Mouse (Mus musculus) heart, embryonic 12.5 days (tissue): ENCODE data around the gene Nrn1l. TPM values are rescaled to one million over a fixed set of nuclear protein-coding genes. Genes with fewer than 3 reads are reported as not detected.

ENCODE experiments used
- ATAC-seq: fragments of 200-750 bp; cut with Nextera tagmentation; 2 replicates; pipeline ENCODE4 v1.8.0; 2017; ENCODE audit warnings: moderate TSS enrichment, moderate library complexity; ENCODE audit not compliant: insufficient number of reproducible peaks, low FRiP score
- H3K27ac ChIP-seq: fragments of 300-500 bp; sonication (generic); 2 replicates; pipeline ENCODE4 v1.5.1; 2016; ENCODE audit warnings: mild to moderate bottlenecking, moderate library complexity; ENCODE audit not compliant: poor library complexity, severe bottlenecking
- H3K27me3 ChIP-seq: fragments of 300-500 bp; sonication (generic); replicated peaks from 2 replicates; pipeline ENCODE4 v1.6.1; 2016; ENCODE audit warnings: mild to moderate bottlenecking, moderate library complexity
- H3K36me3 ChIP-seq: fragments of 300-500 bp; sonication (generic); 2 replicates; pipeline ENCODE4 v1.6.1; 2016; ENCODE audit warnings: mild to moderate bottlenecking, moderate library complexity
- H3K4me1 ChIP-seq: fragments of 300-500 bp; sonication (generic); replicated peaks from 2 replicates; pipeline ENCODE4 v1.6.1; 2016; ENCODE audit warnings: mild to moderate bottlenecking
- H3K4me2 ChIP-seq: fragments of 300-500 bp; sonication (generic); 2 replicates; pipeline ENCODE4 v1.6.1; 2016; ENCODE audit warnings: mild to moderate bottlenecking, moderate library complexity
- H3K4me3 ChIP-seq: fragments of 300-500 bp; sonication (generic); 2 replicates; pipeline ENCODE4 v1.5.1; 2016; ENCODE audit warnings: mild to moderate bottlenecking
- H3K9ac ChIP-seq: fragments of 300-500 bp; sonication (generic); 2 replicates; pipeline ENCODE4 v1.6.1; 2016; ENCODE audit warnings: mild to moderate bottlenecking, moderate library complexity
- H3K9me3 ChIP-seq: fragments of 300-500 bp; sonication (generic); replicated peaks from 2 replicates; pipeline ENCODE4 v1.6.1; 2016; ENCODE audit warnings: mild to moderate bottlenecking, moderate library complexity
- WGBS: fragments of 180-500 bp; shearing (Covaris S2); methylation state at CpG from one replicate; pipeline ENCODE4 v1.1.7; 2016; 5-methylcytosine and 5-hydroxymethylcytosine counted together
- polyA plus RNA-seq: library from polyadenylated mRNA; unstranded; fragments of >200 nt; fragmentation: Nextera tagmentation; extraction: Ambion mirVana; gene quantifications from 2 replicates; pipeline ENCODE4 v1.2.1, GENCODE M21; 2016

The Nrn1l gene
- polyA plus RNA-seq = 0.31 and 0.35 TPM in 2 replicates

DNA sequence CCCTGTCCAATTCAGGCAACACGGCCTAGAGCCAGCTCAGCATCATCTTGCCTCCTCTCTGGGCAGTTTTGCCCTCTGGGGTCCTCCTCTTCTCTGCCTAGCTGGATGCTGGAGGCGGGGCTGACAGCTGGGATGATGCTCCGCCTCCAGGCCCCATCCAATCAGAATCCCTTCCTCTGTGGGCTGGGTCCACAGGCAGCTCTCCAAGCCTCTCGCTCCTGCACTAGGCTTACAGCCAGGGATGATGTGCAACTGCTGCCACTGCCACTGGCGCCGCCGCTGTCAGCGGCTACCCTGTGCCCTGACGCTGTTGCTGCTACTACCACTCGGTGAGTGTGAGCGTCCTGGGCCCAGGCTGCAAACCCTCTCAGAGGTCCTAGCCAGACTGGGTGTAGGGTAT is at the start of gene Nrn1l:
Gene Nrn1l (plus strand): TSS at position 229 of the 400 bp plus-strand sequence.
- peak; percentile 82 for ATAC-seq
- Histone ChIP-seq H3K9me3 (no peaks in the 10 kb centered on the region), H3K4me2 (peak within 1 kb of the TSS; percentile 29), H3K36me3 (peaks cover 45% of the 10 kb centered on the region), H3K4me3 (no peak within 1 kb of the TSS), H3K9ac (peak within 1 kb of the TSS; percentile 46; the same call in 1 of the 2 replicates), H3K27ac (peak within 1 kb of the TSS; percentile 22; the same call in 1 of the 2 replicates), H3K27me3 (no peaks in the 10 kb centered on the region), H3K4me1 (peaks cover 9% of the 10 kb centered on the region)
- WGBS = 8% methylated on average over 11 of the region's 11 CpGs

DNA sequence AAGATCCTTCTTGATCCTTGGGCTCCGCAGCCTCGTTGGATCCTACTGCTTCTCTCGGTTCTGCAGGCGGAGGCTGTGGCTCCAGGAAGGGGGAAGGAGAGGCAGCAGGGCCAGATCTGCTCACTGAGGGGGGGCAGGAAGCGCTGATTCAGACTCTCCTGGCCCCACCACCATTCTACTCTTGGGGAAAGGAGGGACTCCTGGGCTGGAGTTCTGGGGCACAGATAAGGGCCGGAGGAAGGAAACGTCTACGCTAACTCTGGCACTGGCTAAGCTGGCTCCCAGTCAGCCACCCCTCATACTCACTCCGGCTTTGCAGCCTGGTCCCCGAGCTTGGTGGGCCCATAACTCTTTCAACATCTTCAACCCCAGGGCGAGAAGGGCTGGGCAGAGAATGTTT is 46.7 kb upstream of the Nrn1l start:
- Histone ChIP-seq H3K4me2 (peak overlapping the region; percentile 9; the same call in 1 of the 2 replicates), H3K4me1 (peaks cover 20% of the 10 kb centered on the region), H3K9me3 (no peaks in the 10 kb centered on the region), H3K9ac (no peak overlapping the region), H3K27me3 (no peaks in the 10 kb centered on the region), H3K4me3 (no peak overlapping the region), H3K27ac (peak overlapping the region; percentile 73), H3K36me3 (peaks cover 78% of the 10 kb centered on the region)
- peak; percentile 61; the same call in 1 of the 2 replicates for ATAC-seq
- 66% methylated on average over 11 of the region's 11 CpGs for WGBS

DNA sequence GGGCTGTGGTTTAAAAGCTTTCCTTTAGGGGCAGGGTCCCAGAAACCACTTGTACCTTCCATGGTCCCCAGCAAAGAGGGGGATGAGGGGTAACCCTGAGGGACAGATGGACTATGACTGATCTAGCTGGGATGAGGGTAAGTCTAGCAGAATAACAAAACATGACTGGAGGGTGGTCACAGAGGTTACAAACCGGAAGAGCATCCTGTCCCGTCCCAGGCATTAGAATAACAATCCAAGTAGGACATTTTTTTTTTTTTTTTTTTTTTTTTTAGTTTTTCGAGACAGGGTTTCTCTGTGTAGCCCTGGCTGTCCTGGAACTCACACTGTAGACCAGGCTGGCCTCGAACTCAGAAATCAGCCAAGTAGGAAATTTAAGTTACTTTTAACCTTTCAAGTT is 43.4 kb upstream of the Nrn1l start:
- peaks cover 49% of the 10 kb centered on the region for H3K36me3 ChIP-seq
- no peak for ATAC-seq
- peak overlapping the region; percentile 61; the same call in 1 of the 2 replicates for H3K4me2 ChIP-seq
- no peak overlapping the region for H3K4me3 ChIP-seq
- no peaks in the 10 kb centered on the region for H3K27me3 ChIP-seq
- 81% methylated on average over 4 of the region's 4 CpGs for WGBS
- H3K4me1 ChIP-seq = peaks cover 20% of the 10 kb centered on the region
- H3K9me3 ChIP-seq = no peaks in the 10 kb centered on the region
- no peak overlapping the region for H3K27ac ChIP-seq
- no peak overlapping the region for H3K9ac ChIP-seq

DNA sequence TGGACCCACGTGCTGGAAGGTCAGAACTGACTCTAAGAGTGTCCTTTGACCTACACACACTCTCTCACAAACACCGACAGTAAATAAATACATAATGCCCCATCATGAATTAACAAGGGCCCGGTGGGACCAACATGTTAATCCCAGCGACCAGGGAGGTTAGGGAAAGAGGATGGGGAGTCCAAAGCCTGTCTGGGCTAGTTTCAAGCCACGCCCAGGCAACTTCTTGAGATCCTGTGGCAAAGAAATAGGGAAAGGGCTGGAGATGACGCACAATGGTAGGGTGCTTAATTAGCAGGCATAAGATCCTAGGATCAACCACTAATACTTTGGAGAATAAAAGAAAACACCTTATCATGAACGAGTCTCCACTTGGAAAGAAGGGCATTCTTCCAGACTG is 42.8 kb upstream of the Nrn1l start:
- H3K4me2 ChIP-seq = peak overlapping the region; percentile 61
- H3K27me3 ChIP-seq = no peaks in the 10 kb centered on the region
- H3K9me3 ChIP-seq = no peaks in the 10 kb centered on the region
- H3K9ac ChIP-seq = no peak overlapping the region
- H3K36me3 ChIP-seq = peaks cover 43% of the 10 kb centered on the region
- H3K4me3 ChIP-seq = peak overlapping the region; percentile 27
- H3K27ac ChIP-seq = no peak overlapping the region
- peaks cover 20% of the 10 kb centered on the region for H3K4me1 ChIP-seq
- ATAC-seq = no peak
- WGBS = 82% methylated on average over 7 of the region's 7 CpGs

DNA sequence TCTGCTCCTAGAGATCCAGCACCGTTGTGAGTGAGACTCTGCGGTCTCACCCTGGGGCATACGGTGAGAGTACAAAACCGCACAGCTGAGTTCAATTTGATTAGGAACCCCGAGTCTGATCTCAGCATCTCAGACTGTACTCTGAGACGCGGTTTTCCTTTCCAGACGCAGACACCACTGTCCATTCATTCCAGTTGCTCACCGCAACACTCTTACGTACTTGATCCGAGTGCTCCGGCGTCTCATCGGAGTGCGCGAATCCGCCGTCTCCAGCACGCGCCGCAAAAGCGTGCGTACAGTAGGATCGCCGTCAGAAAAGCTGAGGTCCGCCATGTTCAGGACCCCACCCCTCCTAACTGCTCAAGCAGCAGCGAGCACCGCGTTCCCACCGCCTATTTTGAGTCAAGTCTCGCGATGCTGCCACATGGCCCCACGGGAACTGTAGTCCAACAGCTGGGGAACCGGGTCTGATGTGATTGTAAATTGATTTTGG is 41.7 kb upstream of the Nrn1l start:
- peak overlapping the region; percentile 81 for H3K4me2 ChIP-seq
- H3K27ac ChIP-seq = peak overlapping the region; percentile 67
- peak overlapping the region; percentile 92 for H3K4me3 ChIP-seq
- peaks cover 33% of the 10 kb centered on the region for H3K36me3 ChIP-seq
- peak overlapping the region; percentile 86 for H3K9ac ChIP-seq
- peak; percentile 74 for ATAC-seq
- H3K27me3 ChIP-seq = no peaks in the 10 kb centered on the region
- peaks cover 24% of the 10 kb centered on the region for H3K4me1 ChIP-seq
- no peaks in the 10 kb centered on the region for H3K9me3 ChIP-seq
- under 1% methylated on average over 34 of the region's 34 CpGs for WGBS

DNA sequence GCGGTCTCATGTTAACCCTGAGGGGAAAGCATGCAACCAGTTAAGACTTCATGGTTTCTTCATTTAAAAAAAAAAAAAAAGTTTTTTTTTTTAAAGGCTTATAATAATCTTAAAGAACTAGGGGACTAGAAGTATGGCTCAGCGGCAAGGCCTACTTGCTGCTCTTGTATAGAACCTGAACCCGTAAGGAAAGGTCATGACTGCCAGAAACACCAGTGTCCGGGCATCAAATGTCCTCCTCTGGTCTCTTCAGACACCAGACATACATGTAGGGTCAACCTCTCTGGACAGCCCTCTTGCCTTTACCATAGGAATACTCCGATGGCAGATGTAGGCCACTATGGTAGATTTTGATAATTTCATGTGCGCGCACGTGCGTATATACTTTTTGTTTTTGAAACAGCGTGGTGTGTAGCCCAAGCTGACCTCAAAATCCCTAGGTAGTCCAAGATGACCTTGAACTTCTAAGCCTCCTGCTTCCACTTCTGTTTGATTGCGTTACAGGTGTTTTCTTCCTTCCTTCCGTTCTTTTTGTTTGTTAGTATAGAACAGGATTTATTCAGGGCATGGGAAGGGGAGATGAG is 41.1 kb upstream of the Nrn1l start:
- Histone ChIP-seq H3K27me3 (no peaks in the 10 kb centered on the region), H3K9ac (no peak overlapping the region), H3K36me3 (peaks cover 27% of the 10 kb centered on the region), H3K4me3 (peak overlapping the region; percentile 92; the same call in 1 of the 2 replicates), H3K9me3 (no peaks in the 10 kb centered on the region), H3K4me1 (peaks cover 28% of the 10 kb centered on the region), H3K4me2 (peak overlapping the region; percentile 81; the same call in 1 of the 2 replicates), H3K27ac (no peak overlapping the region)
- no peak for ATAC-seq
- 78% methylated on average over 12 of the region's 12 CpGs for WGBS

DNA sequence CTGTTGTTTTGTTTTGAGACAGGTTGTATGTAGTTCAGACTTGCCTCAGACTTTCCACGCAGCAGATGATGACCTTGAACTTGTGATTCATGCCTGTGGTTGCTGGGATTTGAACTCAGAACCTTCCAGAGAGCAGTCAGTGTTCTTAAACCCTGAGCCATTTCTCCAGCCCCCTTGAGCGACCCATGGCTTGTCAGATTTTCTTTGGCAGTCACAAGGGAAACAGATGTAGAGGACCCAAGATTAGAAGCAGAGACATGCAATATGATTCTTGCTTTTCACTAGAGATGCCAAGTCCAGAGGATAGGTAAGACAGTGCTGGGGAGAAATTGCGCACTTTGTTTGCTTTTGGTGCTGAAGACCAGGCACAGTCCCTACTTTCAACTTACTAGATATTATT is 40.2 kb upstream of the Nrn1l start, which contains the start of gene Cenpt:
Gene Cenpt (minus strand): TSS at position 101 of the 400 bp plus-strand sequence.
- 94% methylated on average over 3 of the region's 3 CpGs for WGBS
- H3K4me2 ChIP-seq = no peak within 1 kb of the TSS

DNA sequence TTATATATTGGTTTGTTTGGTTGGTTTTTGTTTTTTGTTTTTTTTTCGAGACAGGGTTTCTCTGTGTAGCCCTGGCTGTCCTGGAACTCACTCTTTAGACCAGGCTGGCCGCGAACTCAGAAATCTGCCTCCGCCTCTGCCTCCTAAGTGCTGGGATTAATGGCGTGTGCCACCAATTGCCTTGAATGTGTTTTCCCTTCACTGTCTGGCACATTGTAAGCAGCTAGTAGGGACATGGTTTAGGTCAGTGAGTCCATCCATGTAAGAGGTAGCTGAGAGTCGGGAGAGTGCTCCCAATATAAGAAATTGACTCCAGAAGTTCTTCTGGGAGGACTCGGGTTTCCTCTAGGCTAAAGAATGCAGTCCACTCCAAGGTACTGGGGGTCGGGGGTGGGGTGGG is 39.1 kb upstream of the Nrn1l start:
- Histone ChIP-seq H3K27ac (peak overlapping the region; percentile 81; the same call in 1 of the 2 replicates), H3K4me2 (peak overlapping the region; percentile 97), H3K9ac (peak overlapping the region; percentile 92), H3K9me3 (no peaks in the 10 kb centered on the region), H3K27me3 (no peaks in the 10 kb centered on the region), H3K4me3 (peak overlapping the region; percentile 84), H3K4me1 (peaks cover 39% of the 10 kb centered on the region), H3K36me3 (peaks cover 19% of the 10 kb centered on the region)
- ATAC-seq = no peak
- WGBS = 21% methylated on average over 8 of the region's 8 CpGs

More for the DNA sequence above, 40.2 kb upstream of the Nrn1l start, which contains the start of gene Cenpt:
- Histone ChIP-seq H3K4me1 (peaks cover 35% of the 10 kb centered on the region), H3K27ac (no peak within 1 kb of the TSS), H3K36me3 (peaks cover 23% of the 10 kb centered on the region), H3K4me3 (no peak within 1 kb of the TSS), H3K9me3 (no peaks in the 10 kb centered on the region), H3K27me3 (no peaks in the 10 kb centered on the region), H3K9ac (no peak within 1 kb of the TSS)
- ATAC-seq = no peak

DNA sequence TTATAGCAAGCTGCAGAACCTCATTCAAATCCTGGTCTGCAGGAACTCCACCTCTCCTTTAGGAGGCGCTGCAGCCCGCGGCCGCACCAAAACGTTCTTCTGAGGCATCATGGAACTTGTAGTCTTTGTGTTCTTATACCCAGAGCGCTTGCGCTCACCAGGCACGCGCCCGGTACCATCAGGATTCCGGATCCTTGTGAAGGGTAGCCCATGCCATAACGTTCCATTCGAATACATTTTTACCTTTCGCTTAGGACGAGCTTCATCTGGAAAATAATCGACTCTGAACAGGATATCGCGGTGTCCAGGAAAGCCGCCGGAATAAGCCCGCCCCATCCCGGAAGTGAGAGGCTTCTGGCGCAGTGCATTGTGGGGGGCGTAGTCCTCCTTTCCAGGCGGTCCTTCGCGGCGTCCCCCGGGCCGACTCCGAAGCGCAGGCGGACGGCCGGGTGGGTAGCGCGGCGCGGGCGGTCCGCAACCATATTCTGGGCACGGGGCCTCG is 38.6 kb upstream of the Nrn1l start, which contains the start of gene Thap11:
Gene Thap11 (plus strand): TSS at position 418 of the 502 bp plus-strand sequence.
- ATAC-seq = peak; percentile 92
- Histone ChIP-seq H3K27ac (peak within 1 kb of the TSS; percentile 81), H3K9me3 (no peaks in the 10 kb centered on the region), H3K4me1 (peaks cover 39% of the 10 kb centered on the region), H3K4me2 (peak within 1 kb of the TSS; percentile 97), H3K27me3 (no peaks in the 10 kb centered on the region), H3K4me3 (peak within 1 kb of the TSS; percentile 84), H3K36me3 (peaks cover 14% of the 10 kb centered on the region; the same call in 1 of the 2 replicates), H3K9ac (peak within 1 kb of the TSS; percentile 92)
- WGBS = under 1% methylated on average over 43 of the region's 43 CpGs

DNA sequence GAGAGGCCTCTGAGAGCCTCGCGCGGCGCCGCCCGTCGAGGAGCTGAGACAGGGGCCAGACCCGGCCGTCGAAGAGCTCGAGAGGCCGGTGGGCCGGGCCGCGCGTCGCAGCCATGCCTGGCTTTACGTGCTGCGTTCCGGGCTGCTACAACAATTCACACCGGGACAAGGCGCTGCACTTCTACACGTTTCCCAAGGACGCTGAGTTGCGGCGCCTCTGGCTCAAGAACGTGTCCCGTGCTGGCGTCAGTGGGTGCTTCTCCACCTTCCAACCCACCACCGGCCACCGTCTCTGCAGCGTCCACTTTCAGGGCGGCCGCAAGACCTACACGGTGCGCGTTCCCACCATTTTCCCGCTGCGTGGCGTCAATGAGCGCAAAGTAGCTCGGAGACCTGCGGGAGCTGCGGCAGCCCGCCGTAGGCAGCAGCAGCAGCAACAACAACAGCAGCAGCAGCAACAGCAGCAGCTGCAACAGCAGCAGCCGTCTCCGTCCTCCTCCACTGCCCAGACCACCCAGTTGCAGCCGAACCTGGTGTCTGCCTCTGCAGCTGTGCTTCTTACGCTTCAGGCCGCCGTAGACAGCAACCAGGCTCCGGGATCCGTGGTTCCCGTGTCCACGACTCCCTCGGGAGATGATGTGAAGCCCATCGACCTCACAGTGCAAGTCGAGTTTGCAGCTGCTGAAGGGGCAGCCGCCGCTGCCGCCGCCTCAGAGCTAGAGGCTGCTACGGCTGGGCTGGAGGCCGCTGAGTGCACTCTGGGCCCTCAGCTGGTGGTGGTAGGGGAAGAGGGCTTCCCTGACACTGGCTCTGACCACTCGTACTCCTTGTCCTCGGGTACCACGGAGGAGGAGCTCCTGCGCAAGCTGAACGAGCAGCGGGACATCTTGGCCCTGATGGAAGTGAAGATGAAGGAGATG is 37.9 kb upstream of the Nrn1l start:
- WGBS = under 1% methylated on average over 71 of the region's 71 CpGs
- Histone ChIP-seq H3K4me1 (peaks cover 38% of the 10 kb centered on the region), H3K27me3 (no peaks in the 10 kb centered on the region), H3K9ac (peak overlapping the region; percentile 92), H3K4me3 (peak overlapping the region; percentile 84), H3K27ac (peak overlapping the region; percentile 81), H3K36me3 (peaks cover 12% of the 10 kb centered on the region; the same call in 1 of the 2 replicates), H3K9me3 (no peaks in the 10 kb centered on the region), H3K4me2 (peak overlapping the region; percentile 97)
- ATAC-seq = peak; percentile 53
